Mouse (Mus musculus) lung, adult 2 months (tissue): ENCODE results near the gene Smyd1. TPM values are rescaled to one million over a fixed set of nuclear protein-coding genes. Genes with fewer than 3 reads are reported as not detected.
A peak's percentile ranks its signal among the peaks of the same experiment; 100 is the strongest.
"Not testable (repeated sequence)": the region's sequence is repeated elsewhere in the genome, so short reads cannot be mapped to it uniquely, and the experiment has no call there.

Experiments used
- DNase-seq: peaks from one replicate; pipeline ENCODE4 v3.0.0; 2022
- H3K4me1 ChIP-seq: fragments of 200-500 bp; 2 replicates; pipeline ENCODE4 v1.6.1; 2011; ENCODE audit warnings: low read length; ENCODE audit not compliant: control insufficient read depth, insufficient read depth
- H3K4me3 ChIP-seq: fragments of 200-500 bp; replicated peaks from 2 replicates; pipeline ENCODE3; 2011; ENCODE audit warnings: low read depth, mild to moderate bottlenecking, control low read depth, low read length; ENCODE audit errors: extremely low read depth
- CTCF ChIP-seq: fragments of 200-500 bp; IDR thresholded peaks from 2 replicates; pipeline ENCODE4 v1.5.1; 2011; ENCODE audit warnings: mild to moderate bottlenecking, low read length, control low read depth; ENCODE audit not compliant: insufficient read depth
- POLR2A ChIP-seq: fragments of 200-500 bp; IDR thresholded peaks from 2 replicates; pipeline ENCODE4 v1.6.1; 2011; ENCODE audit warnings: low read depth, mild to moderate bottlenecking, control low read depth, low read length, borderline replicate concordance; ENCODE audit errors: extremely low read depth
- WGBS: fragments of 180-500 bp; shearing (Covaris S2); methylation state at CpG from one replicate; pipeline ENCODE4 v1.1.7; 2018; 5-methylcytosine and 5-hydroxymethylcytosine counted together
- polyA plus RNA-seq: library from polyadenylated mRNA; depleted of rRNA; stranded (reverse); fragments of >200 nt; gene quantifications from 2 replicates; pipeline ENCODE4 v1.2.3, GENCODE M21; 2012

The Smyd1 gene
- polyA plus RNA-seq, 1 experiment = 7.0 TPM

GRCm38 (mm10) chr6:71279418-71279817 is 42.6 kb downstream of the Smyd1 start:
- Histone ChIP-seq H3K4me3 (no peak overlapping the region), H3K4me1 (no peaks in the 10 kb centered on the region)
- no peak for TF ChIP-seq POLR2A
- TF ChIP-seq CTCF = no peak
- no peak for DNase-seq
- 12% methylated on average over 1 of the region's 1 CpGs for WGBS

- no peak overlapping the region for H3K4me3 ChIP-seq
- 84% methylated on average over 1 of the region's 1 CpGs for WGBS
- DNase-seq = no peak
- TF ChIP-seq POLR2A (no peak), CTCF (no peak)
- H3K4me1 ChIP-seq = peaks cover 8% of the 10 kb centered on the region
Observed at GRCm38 (mm10) chr6:71274621-71275020, 47.4 kb downstream of the Smyd1 start.

DNA sequence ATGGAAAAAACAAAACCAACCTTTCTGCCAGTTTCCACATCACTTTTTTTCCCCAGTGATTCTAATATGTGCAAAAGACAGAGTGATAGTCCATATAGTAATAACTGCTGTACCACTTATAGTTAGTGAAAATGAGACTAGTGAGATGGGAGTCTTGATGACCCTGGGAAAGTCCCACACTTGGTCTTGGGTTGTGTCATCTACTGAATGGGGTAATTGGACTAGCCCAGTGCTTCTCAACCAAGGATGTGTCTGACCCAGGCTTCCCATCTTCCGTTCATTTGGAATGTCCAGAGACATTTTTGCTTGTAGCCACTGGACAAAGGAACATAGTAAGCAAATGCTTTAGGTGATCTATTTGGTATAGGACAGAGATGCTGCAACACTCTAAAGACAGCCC is 48.3 kb downstream of the Smyd1 start:
- TF ChIP-seq CTCF (no peak), POLR2A (no peak)
- WGBS = 81% methylated on average over 1 of the region's 1 CpGs
- no peak for DNase-seq
- Histone ChIP-seq H3K4me3 (no peak overlapping the region), H3K4me1 (peaks cover 8% of the 10 kb centered on the region)

GRCm38 (mm10) chr6:71272316-71272741 is 49.7 kb downstream of the Smyd1 start:
- H3K4me3 ChIP-seq = peak overlapping the region; percentile 98
- no peak for DNase-seq

DNA sequence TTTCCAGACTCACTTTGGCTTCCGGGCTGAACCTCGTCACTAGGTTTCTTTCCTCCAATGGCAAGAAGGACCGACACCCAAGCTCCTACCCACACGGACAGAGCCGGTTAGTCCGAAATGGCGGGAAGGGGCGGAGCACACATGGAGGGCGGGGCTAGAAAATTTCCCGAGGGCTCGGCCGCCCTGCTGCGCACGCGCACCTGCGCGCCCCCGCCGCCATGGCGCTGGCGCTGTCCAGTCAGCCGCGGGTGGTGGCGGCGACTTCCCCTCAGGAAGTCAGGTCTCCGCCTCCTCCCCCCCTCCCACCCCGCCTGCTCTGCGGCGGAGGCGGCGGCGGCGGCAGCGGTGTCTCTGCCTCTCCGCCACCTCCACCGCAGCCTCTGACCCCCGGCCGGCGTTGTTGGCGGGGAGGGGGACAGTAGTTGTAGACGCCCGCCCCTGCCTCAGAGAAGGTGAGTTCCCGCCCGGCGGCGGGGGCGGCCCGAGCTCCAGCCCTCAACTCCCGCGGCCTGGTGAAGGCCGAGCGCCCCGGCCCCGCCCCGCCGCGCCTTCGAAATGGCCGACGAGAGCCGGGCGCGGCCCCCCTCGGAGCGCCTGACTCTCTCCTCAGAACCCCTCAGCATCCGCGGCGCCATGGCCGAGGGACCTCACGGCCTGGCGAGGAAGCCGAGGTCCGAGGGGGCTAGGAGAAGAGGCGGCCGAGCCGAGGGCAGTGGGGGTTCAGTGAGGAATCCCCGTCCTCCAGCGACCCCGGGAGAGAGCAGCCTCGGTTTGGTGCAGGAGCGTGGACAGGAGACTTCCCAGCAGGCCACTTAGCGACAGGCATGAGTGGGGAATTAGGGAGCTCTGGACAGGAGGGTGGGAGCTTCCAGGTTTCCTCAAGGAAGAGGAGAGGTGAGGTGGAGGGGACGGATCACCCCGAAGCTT is 50.4 kb downstream of the Smyd1 start, which contains the start of gene Krcc1:
TSS of gene Krcc1 (plus strand) at position 289 of the 927 bp plus-strand sequence.
- peak; percentile 96 for DNase-seq
- WGBS = under 1% methylated on average over 82 of the region's 84 CpGs
- TF ChIP-seq POLR2A = peak; percentile 77
- no peak for TF ChIP-seq CTCF
- H3K4me3 ChIP-seq = peak within 1 kb of the TSS; percentile 98
- peaks cover 8% of the 10 kb centered on the region for H3K4me1 ChIP-seq

More at GRCm38 (mm10) chr6:71272316-71272741, 49.7 kb downstream of the Smyd1 start:
- TF ChIP-seq POLR2A (no peak), CTCF (no peak)
- H3K4me1 ChIP-seq = peaks cover 8% of the 10 kb centered on the region
- WGBS = 1% methylated on average over 11 of the region's 11 CpGs

GRCm38 (mm10) chr6:71271057-71271388 is 51.0 kb downstream of the Smyd1 start:
- TF ChIP-seq POLR2A (no peak), CTCF (no peak)
- Histone ChIP-seq H3K4me3 (peak overlapping the region; percentile 59), H3K4me1 (peaks cover 8% of the 10 kb centered on the region)
- 4% methylated on average over 8 of the region's 8 CpGs for whole genome bisulfite sequencing
- no peak for DNase-seq

GRCm38 (mm10) chr6:71270301-71271056 is 51.6 kb downstream of the Smyd1 start:
- TF ChIP-seq POLR2A (peak; percentile 48; the same call in 1 of the 2 replicates), CTCF (no peak)
- peak overlapping the region; percentile 59 for H3K4me3 ChIP-seq
- H3K4me1 ChIP-seq = peaks cover 8% of the 10 kb centered on the region
- DNase-seq = peak; percentile 25
- WGBS = 20% methylated on average over 14 of the region's 14 CpGs

GRCm38 (mm10) chr6:71269686-71270050 is 52.4 kb downstream of the Smyd1 start:
- WGBS = 93% methylated on average over 6 of the region's 6 CpGs
- H3K4me3 ChIP-seq, DNase-seq: not testable (repeated sequence)

GRCm38 (mm10) chr6:71268929-71269685 is 52.9 kb downstream of the Smyd1 start:
- 55% methylated on average over 7 of the region's 7 CpGs for WGBS
- DNase-seq = no peak
- no peak for TF ChIP-seq CTCF
- no peak for TF ChIP-seq POLR2A
- Histone ChIP-seq H3K4me1 (peaks cover 8% of the 10 kb centered on the region), H3K4me3 (no peak overlapping the region)

More at GRCm38 (mm10) chr6:71269686-71270050, 52.4 kb downstream of the Smyd1 start:
- H3K4me1 ChIP-seq = not testable (repeated sequence)

GRCm38 (mm10) chr6:71267603-71268002 is 54.4 kb downstream of the Smyd1 start:
- H3K4me1 ChIP-seq, H3K4me3 ChIP-seq, DNase-seq: not testable (repeated sequence)
- WGBS = 77% methylated on average over 7 of the region's 7 CpGs
